Mouse (Mus musculus) frontal cortex, adult 2 months (tissue): ENCODE data around the gene Map2. TPM values are rescaled to one million over a fixed set of nuclear protein-coding genes. Genes with fewer than 3 reads are reported as not detected.

Source experiments
- DNase-seq, 2 experiments: peaks; one replicate each; pipeline ENCODE4 v3.0.0; 2022; ENCODE audit warnings: low spot score in 1 of 2; ENCODE audit errors: extremely low spot score in 1 of 2
- polyA plus RNA-seq: library from polyadenylated mRNA; depleted of rRNA; stranded (reverse); fragments of >200 nt; gene quantifications from 2 replicates; pipeline ENCODE4 v1.2.3, GENCODE M21; 2012

Map2 gene
- polyA plus RNA-seq, 1 experiment: 532 TPM

GRCm38 (mm10) chr1:66371371-66371770 is 196.3 kb downstream of the Map2 start:
- DNase-seq: no peak

GRCm38 (mm10) chr1:66386321-66386720 is 211.2 kb downstream of the Map2 start:
- no peak for DNase-seq

- peak; percentile 44 to 77 for DNase-seq
These were observed 211.8 kb downstream of the Map2 start for GRCm38 (mm10) chr1:66386751-66387452.

- DNase-seq: peak; percentile 41 to 60
These were observed 213.5 kb downstream of the Map2 start for GRCm38 (mm10) chr1:66388561-66388960.

- DNase-seq: no peak
These were observed 220.0 kb downstream of the Map2 start for GRCm38 (mm10) chr1:66394944-66395637.

GRCm38 (mm10) chr1:66395826-66396225 is 220.8 kb downstream of the Map2 start:
- DNase-seq: no peak

- no peak for DNase-seq
These were observed 226.8 kb downstream of the Map2 start for GRCm38 (mm10) chr1:66401902-66402301.

GRCm38 (mm10) chr1:66407270-66407967 is 232.3 kb downstream of the Map2 start:
- no peak for DNase-seq

GRCm38 (mm10) chr1:66418360-66418759 is 243.3 kb downstream of the Map2 start:
- DNase-seq: no peak

- DNase-seq: no peak
These were observed 251.0 kb downstream of the Map2 start for GRCm38 (mm10) chr1:66426073-66426472.

GRCm38 (mm10) chr1:66430962-66431361 is 255.9 kb downstream of the Map2 start:
- DNase-seq: no peak

GRCm38 (mm10) chr1:66431472-66431871 is 256.4 kb downstream of the Map2 start:
- peak in 1 of 2 experiments; percentile 53 for DNase-seq

GRCm38 (mm10) chr1:66438069-66438468 is 263.0 kb downstream of the Map2 start:
- no peak for DNase-seq

- DNase-seq: no peak
These were observed 267.8 kb downstream of the Map2 start for GRCm38 (mm10) chr1:66442922-66443321.

GRCm38 (mm10) chr1:66449471-66449870 is 274.4 kb downstream of the Map2 start:
- no peak for DNase-seq

GRCm38 (mm10) chr1:66456580-66456979 is 281.5 kb downstream of the Map2 start:
- DNase-seq: no peak

GRCm38 (mm10) chr1:66457747-66458146 is 282.7 kb downstream of the Map2 start:
- no peak for DNase-seq

- DNase-seq: no peak
These were observed 284.3 kb downstream of the Map2 start for GRCm38 (mm10) chr1:66459394-66459793.

- no peak for DNase-seq
These were observed 285.8 kb downstream of the Map2 start for GRCm38 (mm10) chr1:66460850-66461249.

GRCm38 (mm10) chr1:66467821-66468703 is 293.0 kb downstream of the Map2 start, which contains the start of gene Unc80:
Unc80 (plus strand) TSS chr1:66468367.
- DNase-seq: peak; percentile 18 to 65

- DNase-seq: no peak
These were observed 293.6 kb downstream of the Map2 start for GRCm38 (mm10) chr1:66468704-66469020.
